Mouse (Mus musculus) lung, embryonic 14.5 days (tissue): ENCODE results near the gene Cdsn. TPM values are rescaled to one million over a fixed set of nuclear protein-coding genes. Genes with fewer than 3 reads are reported as not detected.

Experiments used
- ATAC-seq: fragments of 200-750 bp; cut with Nextera tagmentation; 2 replicates; pipeline ENCODE4 v1.8.0; 2017; ENCODE audit warnings: mild to moderate bottlenecking, moderate TSS enrichment, moderate library complexity; ENCODE audit not compliant: insufficient read depth
- DNase-seq: peaks from one replicate; pipeline ENCODE4 v3.0.0-alpha.2; 2015
- H3K27ac ChIP-seq: fragments of 300-500 bp; sonication (generic); 2 replicates; pipeline ENCODE4 v1.5.1; 2014; ENCODE audit warnings: low read depth, mild to moderate bottlenecking, moderate library complexity
- H3K27me3 ChIP-seq: fragments of 300-500 bp; sonication (generic); 2 replicates; pipeline ENCODE4 v1.6.1; 2014; ENCODE audit warnings: low read length, control low read depth; ENCODE audit not compliant: insufficient read depth
- H3K36me3 ChIP-seq: fragments of 300-500 bp; sonication (generic); 2 replicates; pipeline ENCODE4 v1.6.1; 2014; ENCODE audit warnings: control low read depth; ENCODE audit not compliant: insufficient read depth
- H3K4me1 ChIP-seq: fragments of 300-500 bp; sonication (generic); 2 replicates; pipeline ENCODE4 v1.6.1; 2014; ENCODE audit warnings: antibody characterized with exemption, control low read depth; ENCODE audit not compliant: insufficient read depth
- H3K4me2 ChIP-seq: fragments of 300-500 bp; sonication (generic); 2 replicates; pipeline ENCODE4 v1.6.1; 2014; ENCODE audit warnings: mild to moderate bottlenecking
- H3K4me3 ChIP-seq: fragments of 300-500 bp; sonication (generic); 2 replicates; pipeline ENCODE4 v1.5.1; 2014; ENCODE audit warnings: low read depth, low read length
- H3K9ac ChIP-seq: fragments of 300-500 bp; sonication (generic); 2 replicates; pipeline ENCODE4 v1.6.1; 2014
- H3K9me3 ChIP-seq: fragments of 300-500 bp; sonication (generic); 2 replicates; pipeline ENCODE4 v1.6.1; 2016; ENCODE audit warnings: low read depth, low read length, control low read depth
- CTCF ChIP-seq: IDR thresholded peaks from 2 replicates; pipeline ENCODE4 v1.5.1; 2016; ENCODE audit warnings: antibody characterized with exemption, low read depth
- WGBS: fragments of 180-500 bp; shearing (Covaris S2); extraction: QIAGEN DNeasy Blood & Tissue Kit; methylation state at CpG from one replicate; pipeline ENCODE4 v1.1.7; 2014; 5-methylcytosine and 5-hydroxymethylcytosine counted together
- polyA plus RNA-seq: library from polyadenylated mRNA; unstranded; fragments of >200 nt; fragmentation: Nextera tagmentation; extraction: Ambion mirVana; gene quantifications from 2 replicates; pipeline ENCODE4 v1.2.1, GENCODE M21; 2014

Cdsn gene
- polyA plus RNA-seq, 1 experiment from 2014 or later: 0.07 TPM

DNA sequence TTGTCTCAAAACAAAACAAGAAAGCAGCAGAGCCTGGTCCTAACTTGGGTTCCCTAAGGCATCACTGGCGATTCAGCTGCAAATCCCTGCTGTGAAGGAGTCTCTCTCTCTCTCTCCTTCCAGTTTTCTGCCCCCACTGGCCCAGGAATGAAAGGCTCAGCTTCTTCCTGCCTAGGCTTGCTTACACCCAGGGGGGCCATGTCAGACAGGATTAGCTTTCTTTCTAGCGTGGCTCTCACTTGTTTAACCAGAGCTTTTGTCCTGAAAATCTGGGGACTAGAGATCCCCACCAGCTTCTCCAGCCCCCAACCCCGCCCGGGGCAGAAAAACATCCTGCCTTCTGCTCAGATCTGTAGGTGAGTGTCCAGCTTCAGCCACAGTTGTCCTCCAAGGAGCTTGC, 36.5 kb downstream of the Cdsn start:
- no peak for TF ChIP-seq CTCF
- no peaks in the 10 kb centered on the region for H3K27me3 ChIP-seq
- ATAC-seq (no peak), DNase-seq (no peak)
- 25% methylated on average over 4 of the region's 4 CpGs for WGBS
- H3K9me3 ChIP-seq: no peaks in the 10 kb centered on the region
- no peak overlapping the region for H3K27ac ChIP-seq
- H3K4me1 ChIP-seq: no peaks in the 10 kb centered on the region
- no peaks in the 10 kb centered on the region for H3K36me3 ChIP-seq
- H3K4me3 ChIP-seq: no peak overlapping the region
- H3K9ac ChIP-seq: no peak overlapping the region
- no peak overlapping the region for H3K4me2 ChIP-seq

DNA sequence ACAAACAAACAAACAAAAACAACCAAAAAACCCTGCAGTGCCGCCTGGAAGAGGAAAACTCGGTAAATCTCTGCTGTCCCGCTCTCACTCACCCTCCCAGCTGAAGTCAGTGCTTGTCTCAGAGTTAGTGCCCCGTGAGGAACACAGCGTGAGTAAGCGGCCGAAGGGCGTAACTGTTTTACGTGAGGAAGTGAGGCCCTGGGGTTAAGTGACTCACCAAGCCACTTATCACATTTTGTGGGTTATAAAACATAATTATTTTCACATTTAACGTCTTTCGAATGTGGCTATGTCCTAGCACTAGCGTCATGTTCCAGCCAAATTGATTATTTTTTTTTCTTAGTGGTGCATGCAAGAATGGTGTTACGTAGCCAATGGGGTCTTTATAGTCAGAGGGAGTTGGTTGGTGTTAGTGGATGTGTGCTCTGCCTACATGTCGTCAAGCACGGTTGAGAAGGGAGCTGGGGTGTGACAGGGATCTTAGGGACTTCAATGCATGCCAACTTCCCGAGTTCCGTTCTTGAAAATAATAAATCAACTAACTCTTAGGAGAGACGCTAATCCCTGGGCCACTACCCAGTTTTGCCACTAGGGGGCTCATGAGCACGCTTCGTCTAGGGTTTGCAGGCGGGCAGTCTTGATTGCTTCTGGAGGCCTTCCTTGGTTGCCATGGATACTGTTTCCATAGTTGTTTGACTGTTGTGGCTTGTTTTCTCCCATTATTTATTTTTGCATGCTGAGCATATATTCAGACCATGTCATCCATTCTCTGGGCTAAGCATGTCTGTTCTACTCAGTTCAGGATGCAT, 38.7 kb downstream of the Cdsn start:
- no peaks in the 10 kb centered on the region for H3K27me3 ChIP-seq
- H3K4me3 ChIP-seq: no peak overlapping the region
- H3K9me3 ChIP-seq: no peaks in the 10 kb centered on the region
- no peak overlapping the region for H3K9ac ChIP-seq
- no peaks in the 10 kb centered on the region for H3K36me3 ChIP-seq
- H3K4me1 ChIP-seq: no peaks in the 10 kb centered on the region
- H3K27ac ChIP-seq: no peak overlapping the region
- peak; percentile 92 for DNase-seq
- WGBS: 41% methylated on average over 21 of the region's 21 CpGs
- no peak overlapping the region for H3K4me2 ChIP-seq
- ATAC-seq: peak; percentile 49; the same call in 1 of the 2 replicates
- peak; percentile 94 for TF ChIP-seq CTCF

DNA sequence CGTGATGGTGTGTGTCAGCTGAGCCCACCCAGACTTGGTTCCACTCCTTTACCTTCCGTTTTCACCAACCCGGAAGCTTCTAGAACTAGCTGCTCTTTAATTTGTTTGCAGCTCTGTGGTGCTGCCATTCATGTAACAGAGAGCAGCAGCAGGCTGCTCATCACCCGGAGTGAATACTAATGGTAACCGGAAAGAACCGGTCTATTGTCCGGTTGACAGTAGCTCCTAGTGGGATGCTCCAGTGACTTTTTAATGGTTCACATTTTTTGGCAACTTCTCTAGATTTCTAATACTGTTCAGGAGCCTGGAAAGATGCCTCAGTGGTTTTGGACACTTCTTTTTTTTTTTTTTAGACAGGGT, 39.3 kb downstream of the Cdsn start:
- no peaks in the 10 kb centered on the region for H3K4me1 ChIP-seq
- no peak for TF ChIP-seq CTCF
- no peaks in the 10 kb centered on the region for H3K9me3 ChIP-seq
- H3K27ac ChIP-seq: no peak overlapping the region
- 90% methylated on average over 7 of the region's 7 CpGs for WGBS
- ATAC-seq: no peak
- H3K36me3 ChIP-seq: no peaks in the 10 kb centered on the region
- no peak overlapping the region for H3K4me3 ChIP-seq
- no peak overlapping the region for H3K9ac ChIP-seq
- no peak for DNase-seq
- H3K27me3 ChIP-seq: no peaks in the 10 kb centered on the region
- no peak overlapping the region for H3K4me2 ChIP-seq

DNA sequence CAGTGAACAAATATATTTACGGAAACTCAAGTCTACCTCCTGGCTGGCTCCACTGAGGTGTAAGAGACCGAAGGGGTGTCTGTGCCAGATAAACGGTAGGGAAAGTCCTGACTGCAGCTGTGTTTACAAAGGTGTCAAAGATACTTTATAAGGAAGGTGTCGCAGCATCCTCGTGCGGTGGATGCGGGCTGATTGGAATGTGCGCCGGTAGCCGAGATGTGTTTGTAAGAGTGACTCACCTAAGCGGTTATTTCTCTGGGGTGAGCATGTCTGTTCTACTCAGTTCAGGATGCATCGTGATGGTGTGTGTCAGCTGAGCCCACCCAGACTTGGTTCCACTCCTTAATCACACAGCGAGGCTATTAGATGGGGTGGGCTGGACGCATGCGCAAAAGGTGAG, 39.8 kb downstream of the Cdsn start:
- H3K36me3 ChIP-seq: no peaks in the 10 kb centered on the region
- H3K9me3 ChIP-seq: no peaks in the 10 kb centered on the region
- WGBS: 65% methylated on average over 15 of the region's 15 CpGs
- no peak overlapping the region for H3K4me2 ChIP-seq
- no peak for TF ChIP-seq CTCF
- H3K27me3 ChIP-seq: no peaks in the 10 kb centered on the region
- no peak overlapping the region for H3K4me3 ChIP-seq
- no peak overlapping the region for H3K9ac ChIP-seq
- no peak for DNase-seq
- no peak for ATAC-seq
- no peaks in the 10 kb centered on the region for H3K4me1 ChIP-seq
- no peak overlapping the region for H3K27ac ChIP-seq

DNA sequence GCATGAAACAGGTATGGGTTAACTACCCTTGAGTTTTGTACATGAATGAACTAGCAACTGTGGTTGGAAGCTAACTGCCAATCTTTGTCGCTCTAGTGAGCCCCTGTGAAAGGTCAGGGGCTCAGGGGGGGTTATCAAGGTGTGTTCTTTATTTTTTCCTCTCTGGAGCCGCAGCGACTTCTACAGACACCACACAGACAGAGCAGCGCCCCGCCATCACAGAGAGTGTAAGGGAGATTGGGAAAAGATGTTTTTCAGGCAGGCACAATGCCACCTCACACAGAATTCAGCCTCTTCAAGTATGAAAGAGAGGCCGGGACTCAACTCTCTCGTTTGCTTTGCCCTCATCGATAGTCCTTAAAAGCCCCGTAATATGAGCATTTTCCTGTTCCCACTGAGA, 40.2 kb downstream of the Cdsn start:
- Histone ChIP-seq H3K9ac (no peak overlapping the region), H3K9me3 (no peaks in the 10 kb centered on the region), H3K4me2 (no peak overlapping the region), H3K36me3 (no peaks in the 10 kb centered on the region), H3K4me1 (no peaks in the 10 kb centered on the region), H3K27ac (no peak overlapping the region), H3K27me3 (no peaks in the 10 kb centered on the region), H3K4me3 (no peak overlapping the region)
- no peak for TF ChIP-seq CTCF
- no peak for ATAC-seq
- 59% methylated on average over 9 of the region's 9 CpGs for WGBS
- DNase-seq: no peak

DNA sequence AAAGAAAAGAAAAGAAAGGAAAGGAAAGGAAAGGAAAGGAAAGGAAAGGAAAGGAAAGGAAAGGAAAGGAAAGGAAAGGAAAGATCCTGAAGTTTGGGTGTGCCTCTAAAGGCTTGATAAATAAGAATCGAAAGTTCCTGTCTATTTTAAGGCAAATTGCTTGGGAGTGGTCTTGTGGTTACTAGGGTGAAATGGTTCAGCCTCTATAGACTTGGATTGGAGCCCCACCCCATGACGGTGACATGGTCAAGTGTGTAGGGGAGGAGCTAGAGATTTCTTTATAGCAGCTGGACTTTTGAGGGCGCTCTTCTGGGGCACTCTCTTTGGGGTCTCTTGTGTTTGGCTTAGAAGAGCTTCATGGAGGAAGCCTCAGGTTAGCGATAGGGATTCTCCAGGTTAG, 41.9 kb downstream of the Cdsn start:
- Histone ChIP-seq H3K4me1 (no peaks in the 10 kb centered on the region), H3K36me3 (no peaks in the 10 kb centered on the region), H3K9ac (no peak overlapping the region), H3K4me2 (no peak overlapping the region), H3K4me3 (no peak overlapping the region), H3K27me3 (no peaks in the 10 kb centered on the region), H3K9me3 (no peaks in the 10 kb centered on the region), H3K27ac (no peak overlapping the region)
- 36% methylated on average over 4 of the region's 4 CpGs for WGBS
- ATAC-seq (no peak), DNase-seq (no peak)
- no peak for TF ChIP-seq CTCF

DNA sequence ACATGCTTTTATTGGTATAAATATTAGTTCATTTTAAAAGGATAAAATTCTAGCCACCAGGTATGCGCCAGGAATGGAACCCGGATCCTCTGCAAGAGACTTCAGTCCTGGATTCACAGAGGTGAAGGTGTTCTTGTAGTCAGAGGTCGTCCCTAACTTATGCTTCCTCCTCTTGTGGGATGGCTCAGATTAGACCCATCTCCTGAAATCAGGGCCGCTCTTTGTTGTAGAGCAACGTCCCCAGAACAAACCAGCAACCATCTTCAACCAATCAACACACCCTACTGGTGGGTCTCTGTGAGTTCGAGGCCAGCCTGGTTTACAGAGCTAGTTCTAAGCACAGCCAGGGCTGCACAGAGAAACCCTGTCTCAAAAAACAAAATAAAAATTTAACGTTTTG, 42.5 kb downstream of the Cdsn start:
- no peaks in the 10 kb centered on the region for H3K4me1 ChIP-seq
- WGBS: 79% methylated on average over 7 of the region's 7 CpGs

More for the DNA sequence above, 42.5 kb downstream of the Cdsn start:
- Histone ChIP-seq H3K9me3 (no peaks in the 10 kb centered on the region), H3K4me3 (no peak overlapping the region), H3K27me3 (no peaks in the 10 kb centered on the region), H3K36me3 (no peaks in the 10 kb centered on the region), H3K9ac (no peak overlapping the region), H3K27ac (no peak overlapping the region), H3K4me2 (no peak overlapping the region)
- DNase-seq (no peak), ATAC-seq (no peak)
- TF ChIP-seq CTCF: no peak
